Mouse (Mus musculus) c-Kit-positive CD71-positive TER-119-negative erythroid progenitor cells, embryonic 14.5 days (primary cell): Measurements from ENCODE around the gene Unc13a.
"Not testable (repeated sequence)": the region's sequence is repeated elsewhere in the genome, so short reads cannot be mapped to it uniquely, and the experiment has no call there.

Experiments
- DNase-seq: peaks from one replicate; pipeline ENCODE4 v3.0.0-alpha.2; 2013; ENCODE audit warnings: low read depth

Gene Unc13a

GRCm38 (mm10) chr8:71671549-71671965 is at the start of gene Unc13a:
Unc13a (minus strand) TSS chr8:71671757.
- DNase-seq = peak; percentile 73

- DNase-seq = no peak
Observed at GRCm38 (mm10) chr8:71719928-71720457, 48.4 kb upstream of the Unc13a start.

- no peak for DNase-seq
Observed at GRCm38 (mm10) chr8:71719218-71719617, 47.7 kb upstream of the Unc13a start.

GRCm38 (mm10) chr8:71718252-71718651 is 46.7 kb upstream of the Unc13a start:
- DNase-seq = no peak

GRCm38 (mm10) chr8:71717096-71717495 is 45.5 kb upstream of the Unc13a start:
- DNase-seq = no peak

- no peak for DNase-seq
Observed at GRCm38 (mm10) chr8:71716561-71717053, 45.0 kb upstream of the Unc13a start.

- no peak for DNase-seq
Observed at GRCm38 (mm10) chr8:71715531-71715930, 44.0 kb upstream of the Unc13a start.

GRCm38 (mm10) chr8:71711574-71711973 is 40.0 kb upstream of the Unc13a start:
- DNase-seq = no peak

GRCm38 (mm10) chr8:71709800-71710446 is 38.4 kb upstream of the Unc13a start:
- DNase-seq = peak; percentile 81

GRCm38 (mm10) chr8:71709134-71709799 is 37.7 kb upstream of the Unc13a start:
- no peak for DNase-seq

- DNase-seq = peak; percentile 64
Observed at GRCm38 (mm10) chr8:71707874-71708273, 36.3 kb upstream of the Unc13a start.

- DNase-seq = not testable (repeated sequence)
Observed at GRCm38 (mm10) chr8:71703400-71703799, 31.8 kb upstream of the Unc13a start.

GRCm38 (mm10) chr8:71702923-71703322 is 31.4 kb upstream of the Unc13a start:
- peak; percentile 68 for DNase-seq

GRCm38 (mm10) chr8:71702087-71702432 is 30.5 kb upstream of the Unc13a start:
- no peak for DNase-seq

GRCm38 (mm10) chr8:71701414-71702086 is 30.0 kb upstream of the Unc13a start, which contains the start of gene B3gnt3:
B3gnt3 (minus strand) TSS chr8:71701789.
- no peak for DNase-seq

- DNase-seq = no peak
Observed at GRCm38 (mm10) chr8:71700493-71701269, 29.1 kb upstream of the Unc13a start.

GRCm38 (mm10) chr8:71695456-71695855 is 23.9 kb upstream of the Unc13a start:
- not testable (repeated sequence) for DNase-seq

- DNase-seq = no peak
Observed at GRCm38 (mm10) chr8:71693166-71694041, 21.8 kb upstream of the Unc13a start.

- DNase-seq = no peak
Observed at GRCm38 (mm10) chr8:71692509-71692908, 21.0 kb upstream of the Unc13a start.

- no peak for DNase-seq
Observed at GRCm38 (mm10) chr8:71689028-71689427, 17.5 kb upstream of the Unc13a start, which contains the start of gene Insl3. Insl3 (plus strand) TSS chr8:71689214.

GRCm38 (mm10) chr8:71687616-71688015 is 16.1 kb upstream of the Unc13a start:
- no peak for DNase-seq
